Mouse (Mus musculus) ZHBTc4 (cell line): Measurements from ENCODE around the gene Esm1.
A peak's percentile ranks its signal among the peaks of the same experiment; 100 is the strongest.

Experiments used
- DNase-seq: peaks from one replicate; pipeline ENCODE4 v3.0.0-alpha.2; 2011; ENCODE audit warnings: low read depth, low spot score

Gene Esm1

GRCm38 (mm10) chr13:113227666-113228463 is 18.4 kb downstream of the Esm1 start:
- DNase-seq, result no peak

GRCm38 (mm10) chr13:113242129-113242528 is 32.7 kb downstream of the Esm1 start:
- peak; percentile 30 for DNase-seq

GRCm38 (mm10) chr13:113245025-113245424 is 35.6 kb downstream of the Esm1 start:
- no peak for DNase-seq

GRCm38 (mm10) chr13:113252580-113252979 is 43.1 kb downstream of the Esm1 start:
- DNase-seq, result peak; percentile 28

GRCm38 (mm10) chr13:113256766-113257165 is 47.3 kb downstream of the Esm1 start:
- DNase-seq, result no peak

DNA sequence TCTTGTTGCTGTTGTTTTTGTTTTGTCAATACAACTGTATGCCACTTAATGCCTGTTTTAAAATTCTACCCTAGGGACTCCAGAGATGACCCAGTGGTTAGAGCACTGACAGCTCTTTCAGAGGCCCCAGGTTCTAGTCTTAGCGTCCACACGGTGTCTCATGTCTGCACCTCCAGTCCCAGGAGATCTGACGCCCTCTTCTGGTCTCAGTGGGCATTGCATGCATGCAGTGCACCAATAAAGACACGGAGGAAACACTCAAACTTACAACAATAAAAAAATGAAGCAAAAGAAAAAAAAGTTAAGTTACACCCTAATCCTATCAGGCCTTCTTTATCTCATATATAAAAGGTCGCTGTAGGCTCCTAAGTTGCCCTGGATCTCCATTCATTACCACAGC is 47.7 kb downstream of the Esm1 start:
- DNase-seq, result peak; percentile 40

DNA sequence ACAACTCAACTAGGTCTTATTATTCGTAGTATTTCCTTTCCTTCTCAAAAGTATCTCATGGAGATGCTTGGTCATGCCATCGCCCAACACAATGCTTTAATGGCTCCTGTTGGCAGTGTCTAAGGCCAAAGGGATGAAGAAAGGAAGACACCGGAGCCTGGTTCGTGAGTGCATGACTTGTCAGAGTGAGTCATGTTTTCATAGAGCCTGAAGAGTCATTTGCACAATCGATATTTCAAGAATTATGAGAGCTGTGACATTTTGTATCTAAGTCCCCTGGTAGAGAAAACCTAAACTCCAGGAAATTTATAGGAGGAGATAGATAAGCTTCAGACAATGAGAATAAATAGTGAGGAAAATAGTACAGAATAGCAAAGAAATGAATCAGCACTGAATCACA is 49.8 kb downstream of the Esm1 start:
- no peak for DNase-seq

DNA sequence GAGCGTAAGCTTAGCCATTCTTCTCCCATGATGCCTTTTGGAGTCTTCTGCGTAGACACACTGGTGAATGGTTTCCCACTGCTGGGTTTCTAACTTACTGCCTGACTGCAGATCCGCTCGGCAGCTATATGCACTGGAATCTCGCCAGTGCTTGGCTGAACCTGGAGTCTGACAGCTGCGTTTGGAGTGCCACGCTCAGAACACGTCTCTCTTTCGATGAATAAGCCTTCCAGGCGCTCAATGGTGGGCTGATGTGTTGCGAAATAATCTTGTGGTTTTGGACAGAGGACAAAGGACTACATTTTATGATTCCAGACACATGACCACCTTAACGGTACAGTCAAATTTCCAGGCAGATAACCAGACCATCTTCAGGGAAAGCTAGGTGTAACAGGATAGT is 53.4 kb downstream of the Esm1 start:
- DNase-seq, result no peak

DNA sequence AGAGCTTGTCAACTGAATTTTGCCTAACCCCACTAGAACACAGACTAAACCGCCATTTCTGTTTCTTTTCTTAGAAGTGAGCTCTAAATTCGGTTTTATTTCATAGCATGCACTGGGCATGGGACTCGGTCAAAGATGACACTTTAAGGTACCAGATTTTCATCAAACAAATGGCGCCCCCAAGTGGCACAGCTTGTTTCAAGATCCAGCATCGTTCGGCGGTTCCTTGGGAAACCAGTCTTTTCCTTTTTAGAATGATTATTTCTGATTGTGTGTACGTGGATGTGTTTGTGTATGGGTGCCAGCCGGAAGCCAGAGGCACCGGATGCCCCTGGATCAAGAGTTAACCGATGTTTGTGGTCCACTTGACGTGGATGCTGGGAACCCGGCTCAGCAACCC is 55.8 kb downstream of the Esm1 start:
- DNase-seq, result peak; percentile 54

- DNase-seq, result peak; percentile 82
Observed at GRCm38 (mm10) chr13:113266495-113266951, 57.1 kb downstream of the Esm1 start.

DNA sequence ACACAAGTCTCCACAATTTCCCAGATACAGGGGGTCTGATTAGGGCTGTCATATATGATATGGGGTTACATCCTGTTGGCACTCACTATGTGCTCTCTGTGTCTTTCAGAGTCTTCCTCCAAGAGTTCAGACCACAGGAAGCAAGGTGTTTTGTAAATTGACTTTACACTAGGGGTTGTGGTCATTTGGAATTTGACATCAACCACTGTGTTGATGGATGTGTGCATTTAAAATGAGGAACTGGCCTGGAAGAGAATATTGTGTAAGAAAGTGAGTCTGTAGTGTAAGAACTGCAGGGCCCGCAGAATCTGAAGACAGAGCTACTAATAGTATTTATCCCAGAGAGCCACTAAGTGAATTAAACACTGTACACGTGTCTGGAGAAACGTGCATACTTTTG is 57.7 kb downstream of the Esm1 start:
- no peak for DNase-seq
